In genomic region chr12:107111908-107112770, GRCm38 (mm10) we compare ENCODE assay signal across 9 mouse cellular contexts.
DNase-seq lines count a peak whose midpoint lies in the region; ATAC-seq lines count a peak whose summit lies in the region.
"Had no signal": no experiment of that assay in that cellular context is flagged by ENCODE, and none has a peak within 500 bp of the region (broad histone marks: within the 10 kb centered on the region; RNA-seq: fewer than 3 reads in every experiment).

No protein-coding gene starts in this region.

- H3K9me3 ChIP-seq in hindbrain, embryonic 16.5 days (ENCODE audit: control insufficient read depth, low read length): no peaks in the 10 kb centered on the region
- H3K9me3 ChIP-seq in midbrain, embryonic 12.5 days: no peaks in the 10 kb centered on the region

- no peaks in the 10 kb centered on the region for H3K36me3 ChIP-seq in hindbrain, embryonic 16.5 days (ENCODE audit: control insufficient read depth, insufficient read depth, low read length)
- H3K36me3 ChIP-seq in midbrain, embryonic 12.5 days: no peaks in the 10 kb centered on the region

- peak overlapping the region; percentile 39 for H3K4me2 ChIP-seq in hindbrain, embryonic 16.5 days (ENCODE audit: low read length)
- H3K4me2 ChIP-seq in midbrain, embryonic 12.5 days (replicated peaks): no peak overlapping the region

- peak; percentile 9 for DNase-seq in heart, adult 11 months
- DNase-seq in heart, postnatal 4 days: no peak
- DNase-seq in embryo, embryonic 11.5 days (ENCODE audit: low read depth, low spot score): peak; percentile 26
- DNase-seq in MN1 (ENCODE audit: low spot score) (no peak), adipocyte (ENCODE audit: low spot score) (no peak)
- DNase-seq in heart, adult 18-20 months: no peak
- DNase-seq: kidney, postnatal 14 days had no signal

- no peak for ATAC-seq in hindbrain, embryonic 16.5 days
- no peak for ATAC-seq in midbrain, embryonic 12.5 days (ENCODE audit: low FRiP score, low read depth)

- no peak overlapping the region for H3K9ac ChIP-seq in hindbrain, embryonic 16.5 days (ENCODE audit: low read depth, low read length)
- no peak overlapping the region for H3K9ac ChIP-seq in midbrain, embryonic 12.5 days (replicated peaks)

- H3K27me3 ChIP-seq in hindbrain, embryonic 16.5 days (replicated peaks; ENCODE audit: control insufficient read depth, insufficient read depth, low read length): no peaks in the 10 kb centered on the region
- H3K27me3 ChIP-seq in midbrain, embryonic 12.5 days: no peaks in the 10 kb centered on the region

- H3K27ac ChIP-seq in hindbrain, embryonic 16.5 days (ENCODE audit: low read depth, low read length): peak overlapping the region; percentile 42; the same call in 1 of the 2 replicates
- peak overlapping the region; percentile 7 for H3K27ac ChIP-seq in midbrain, embryonic 12.5 days (replicated peaks)

- WGBS in hindbrain, embryonic 16.5 days: 45% methylated on average over 18 of the region's 18 CpGs
- 57% methylated on average over 18 of the region's 18 CpGs for WGBS in midbrain, embryonic 12.5 days

- H3K4me3 ChIP-seq in hindbrain, embryonic 16.5 days (ENCODE audit: low read length): no peak overlapping the region
- no peak overlapping the region for H3K4me3 ChIP-seq in midbrain, embryonic 12.5 days

- H3K4me1 ChIP-seq in hindbrain, embryonic 16.5 days (ENCODE audit: control insufficient read depth, insufficient read depth, low read depth, low read length): no peaks in the 10 kb centered on the region
- no peaks in the 10 kb centered on the region for H3K4me1 ChIP-seq in midbrain, embryonic 12.5 days

Comparison
In these comparisons a context has a peak if more than half of its experiments do, and no peak if none do; other contexts are left out.
1. DNase-seq: peak in heart, adult 11 months (single experiment) and embryo, embryonic 11.5 days (single experiment); none in heart, postnatal 4 days (single experiment), MN1 (single experiment), adipocyte (single experiment) and heart, adult 18-20 months (0 of 2).